Mouse (Mus musculus) urinary bladder, postnatal 14 days (tissue): ENCODE results near the gene AF067061.
"Not testable (repeated sequence)": the region's sequence is repeated elsewhere in the genome, so short reads cannot be mapped to it uniquely, and the experiment has no call there.

Experiments
- DNase-seq: peaks from one replicate; pipeline ENCODE4 v3.0.0; 2021; ENCODE audit warnings: low spot score

Gene AF067061

DNA sequence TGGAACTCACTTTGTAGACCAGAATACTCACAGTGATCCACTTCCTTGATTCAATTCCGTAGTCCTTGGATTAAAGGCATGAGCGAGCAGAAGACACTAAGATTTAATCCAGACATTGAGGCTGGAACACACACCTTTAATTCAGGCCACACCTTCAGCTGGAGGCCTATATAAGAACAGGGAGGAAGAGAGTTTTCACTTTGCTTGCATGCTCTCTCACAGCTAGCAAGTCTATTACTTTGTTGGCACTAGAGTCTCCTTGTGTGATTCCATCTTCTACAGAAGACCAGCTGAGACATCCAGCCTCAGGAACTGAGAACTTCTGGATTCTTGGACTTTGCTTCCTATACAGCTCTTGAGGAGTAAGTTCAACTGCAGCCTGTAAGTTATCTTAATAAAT is at the start of gene AF067061:
Gene AF067061 (plus strand): TSS at position 245 of the 400 bp plus-strand sequence.
- DNase-seq: not testable (repeated sequence)

- DNase-seq: not testable (repeated sequence)
Observed at GRCm38 (mm10) chr13:120215847-120216246, 47.1 kb upstream of the AF067061 start, which contains the start of gene Gm21762. TSS of gene Gm21762 (minus strand) at chr13:120215947.

GRCm38 (mm10) chr13:120220922-120221321 is 42.0 kb upstream of the AF067061 start:
- DNase-seq: not testable (repeated sequence)

GRCm38 (mm10) chr13:120223012-120223659 is 39.8 kb upstream of the AF067061 start:
- not testable (repeated sequence) for DNase-seq

DNA sequence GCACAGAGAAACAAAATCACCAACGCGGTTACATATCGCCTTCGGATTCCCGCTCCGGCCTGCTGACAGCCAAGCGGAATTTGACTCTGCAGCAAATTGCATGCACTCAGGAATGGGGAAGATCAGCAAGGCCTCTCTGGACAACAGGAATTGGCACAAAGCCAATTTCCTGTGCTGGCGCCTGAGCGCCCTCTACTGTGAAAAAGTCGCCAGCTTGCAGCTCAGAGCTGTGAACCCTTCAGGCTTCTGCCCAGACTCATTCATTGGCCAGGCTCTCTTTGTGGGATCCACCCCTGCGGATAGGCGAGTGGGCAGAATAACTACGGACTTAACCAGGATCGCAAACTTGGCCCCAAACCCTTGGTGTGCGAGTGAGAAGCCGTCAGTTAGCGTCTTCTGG is 31.1 kb upstream of the AF067061 start:
- DNase-seq: not testable (repeated sequence)

DNA sequence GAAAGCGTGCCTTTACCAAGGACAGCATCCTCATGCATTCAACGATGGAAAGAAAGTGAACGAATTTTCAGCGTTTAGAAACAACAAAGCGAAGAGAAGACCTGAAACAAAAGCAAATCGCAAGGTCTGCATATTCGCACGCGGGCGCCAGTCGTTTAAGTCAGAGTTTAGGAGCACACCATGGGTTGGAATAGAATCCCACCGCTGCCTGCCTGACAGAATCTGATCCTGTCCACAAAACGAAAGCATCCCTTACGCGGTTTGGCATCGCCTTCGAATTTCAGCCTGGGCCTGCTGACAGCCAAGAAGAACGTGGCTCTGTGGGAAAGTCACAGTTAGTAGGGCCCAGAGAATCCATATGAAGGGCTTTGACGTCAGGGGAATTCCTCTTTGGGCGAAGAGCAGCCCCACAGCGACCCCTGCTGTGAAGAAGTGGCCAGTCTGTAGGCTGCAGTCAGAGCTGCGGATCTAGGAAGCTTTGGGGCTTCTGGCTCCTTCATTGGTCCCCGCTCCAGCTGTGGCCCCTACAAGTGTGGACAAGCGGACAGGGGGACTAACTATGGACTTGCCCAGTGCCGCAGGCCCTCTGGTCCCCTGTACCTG is 30.4 kb upstream of the AF067061 start:
- DNase-seq: not testable (repeated sequence)

- DNase-seq: not testable (repeated sequence)
Observed at GRCm38 (mm10) chr13:120238811-120239210, 24.1 kb upstream of the AF067061 start, which contains the start of gene Gm21731. TSS of gene Gm21731 (plus strand) at chr13:120239111.

- DNase-seq: not testable (repeated sequence)
Observed at GRCm38 (mm10) chr13:120251208-120251924, 11.5 kb upstream of the AF067061 start.

DNA sequence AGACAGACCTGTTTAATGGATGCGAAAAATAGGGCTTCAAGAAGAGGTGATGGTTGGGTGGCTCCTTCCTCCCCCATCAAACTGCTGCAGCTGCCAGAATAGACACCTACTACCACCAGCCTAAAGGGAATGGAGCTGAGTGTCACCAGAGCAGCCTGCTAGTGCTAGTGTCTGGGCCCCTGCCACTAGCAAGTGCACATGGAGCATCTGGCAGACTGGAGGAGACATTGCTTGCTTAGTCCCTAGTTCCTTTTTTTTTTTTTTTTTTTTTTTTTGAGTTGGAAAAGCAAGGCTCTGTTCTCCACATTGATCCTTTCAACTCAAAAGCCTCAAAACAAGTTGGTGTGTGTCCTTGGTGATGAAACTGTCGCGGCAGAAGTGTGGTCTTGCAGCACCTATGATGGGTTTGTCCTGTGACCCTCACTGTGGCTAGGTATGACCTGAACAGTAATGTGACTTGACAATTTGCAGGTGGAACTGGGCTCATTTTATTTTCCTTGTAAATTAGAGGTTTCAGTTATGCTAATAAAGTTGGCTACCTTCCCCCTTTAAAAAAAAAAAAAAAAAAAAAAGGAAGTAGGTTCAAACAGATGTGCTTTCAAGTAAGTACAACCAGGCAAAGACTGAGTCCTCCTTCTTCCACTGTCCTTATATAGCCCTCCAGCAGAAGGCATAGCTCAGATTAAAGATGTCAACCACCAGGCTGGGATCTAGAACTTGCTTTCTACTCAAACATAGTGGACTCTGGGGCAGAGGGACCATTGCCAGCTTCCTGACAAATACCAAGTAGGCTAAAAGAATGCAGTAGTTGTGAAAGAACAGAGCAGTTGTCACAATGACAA is 3.9 kb upstream of the AF067061 start:
- not testable (repeated sequence) for DNase-seq

- DNase-seq: not testable (repeated sequence)
Observed at GRCm38 (mm10) chr13:120259718-120260117, 3.2 kb upstream of the AF067061 start.

GRCm38 (mm10) chr13:120277837-120278236 is 14.9 kb downstream of the AF067061 start:
- DNase-seq: not testable (repeated sequence)

GRCm38 (mm10) chr13:120278784-120279183 is 15.9 kb downstream of the AF067061 start:
- DNase-seq: no peak

DNA sequence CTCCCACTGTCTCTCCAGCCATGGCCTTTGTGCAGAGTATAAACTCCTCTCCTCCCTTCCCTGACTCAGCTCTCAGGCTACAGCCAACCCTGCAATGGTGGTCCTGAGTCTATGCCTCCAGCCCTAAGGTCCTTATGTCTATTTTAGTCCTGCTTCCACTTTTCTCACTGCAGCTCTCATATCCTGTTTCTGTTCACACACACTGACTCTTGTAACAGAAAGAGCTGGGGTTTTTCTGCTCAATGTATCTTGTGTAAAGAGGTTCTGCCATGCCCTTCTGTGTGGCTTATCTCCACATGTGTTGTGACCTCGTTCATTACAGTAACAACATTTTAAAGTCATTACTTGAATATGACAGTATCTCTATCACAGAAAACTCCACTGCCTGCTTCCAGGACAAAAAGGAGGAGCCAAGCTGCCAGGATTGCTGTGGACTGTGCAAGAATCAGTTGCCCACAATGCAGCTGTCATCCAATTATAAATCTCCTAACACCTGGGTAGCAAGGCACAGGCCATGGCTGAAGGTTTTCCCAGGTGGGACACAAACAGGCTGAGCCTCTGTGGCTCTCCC is 36.5 kb downstream of the AF067061 start:
- no peak for DNase-seq

DNA sequence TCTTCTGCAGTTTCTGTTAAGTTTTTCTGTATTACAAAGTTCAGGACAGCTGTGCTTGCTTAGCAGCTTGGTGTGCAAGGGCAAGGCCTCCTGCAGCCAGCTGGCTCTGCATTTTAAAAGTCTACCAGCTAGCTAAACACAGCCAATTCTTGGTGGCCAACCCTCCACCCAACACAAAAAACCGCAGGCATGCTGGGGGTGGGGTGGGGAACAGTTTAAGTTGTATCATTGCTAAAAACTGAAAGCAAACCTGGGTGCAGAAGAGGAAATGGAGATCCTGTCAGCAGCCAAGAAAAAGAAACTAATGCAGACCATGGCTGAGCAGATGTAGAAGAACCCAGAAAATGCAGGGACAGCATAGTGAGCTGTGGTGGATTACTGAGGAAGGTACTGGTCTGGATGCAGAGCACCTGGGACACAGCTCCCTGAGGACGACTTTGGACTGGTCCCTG is 37.1 kb downstream of the AF067061 start, which contains the start of gene BC147527:
Gene BC147527 (plus strand): TSS at position 402 of the 452 bp plus-strand sequence.
- no peak for DNase-seq

GRCm38 (mm10) chr13:120300853-120301252 is 37.9 kb downstream of the AF067061 start:
- DNase-seq: no peak

- no peak for DNase-seq
Observed at GRCm38 (mm10) chr13:120310749-120311148, 47.8 kb downstream of the AF067061 start.

DNA sequence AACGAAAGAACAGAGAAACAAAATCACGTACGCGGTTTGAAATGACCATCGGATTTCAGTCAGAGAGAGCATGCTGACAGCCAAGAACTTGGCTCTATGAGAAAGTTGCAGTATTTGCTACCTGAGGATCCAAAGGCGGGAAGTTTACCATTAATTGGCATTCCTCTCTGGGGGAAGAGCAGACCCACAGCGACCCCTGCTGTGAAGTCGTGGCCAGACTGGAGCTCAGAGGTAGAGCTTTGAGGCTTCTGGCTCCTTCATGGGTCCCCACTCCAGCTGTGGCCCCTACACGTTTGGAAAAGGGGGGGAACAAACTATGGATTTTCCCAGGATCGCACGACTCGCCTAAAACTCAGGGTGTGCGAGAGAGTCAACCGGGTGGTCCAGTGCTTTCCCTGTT is 50.7 kb downstream of the AF067061 start:
- no peak for DNase-seq
